Mouse (Mus musculus): ENCODE measurements around the gene Tti1. TPM values are rescaled to one million over a fixed set of nuclear protein-coding genes. Genes with fewer than 3 reads are reported as not detected.

The Tti1 gene
- total and polyA plus RNA-seq, 3 experiments = 19.3 to 26.5 TPM; not detected in 1

- Histone ChIP-seq H3K4me3 (ENCODE audit: control insufficient read depth in 1 of 2, insufficient read depth in 1 of 2, low read depth in 2 of 2, low read length in 2 of 2) (no peak overlapping the region), H3K36me3 (ENCODE audit: control insufficient read depth in 1 of 2, insufficient read depth in 2 of 2, low read length in 2 of 2) (no peaks in the 10 kb centered on the region), H3K27ac (ENCODE audit: control insufficient read depth, low read depth, low read length) (no peak overlapping the region), H3K4me1 (ENCODE audit: control insufficient read depth in 1 of 2, insufficient read depth in 2 of 2, low read length in 2 of 2) (no peaks in the 10 kb centered on the region), H3K79me2 (ENCODE audit: control insufficient read depth, insufficient read depth, low read length, poor library complexity) (no peaks in the 10 kb centered on the region), H3K9me3 (replicated peaks; ENCODE audit: insufficient read depth, low read length) (no peaks in the 10 kb centered on the region), H3K27me3 (ENCODE audit: control insufficient read depth in 1 of 2, insufficient read depth in 2 of 2, low read length in 2 of 2) (peaks cover 0 to under 1% of the 10 kb centered on the region in 2 experiments; a peak in 2 of 4 replicates), H3K9ac (ENCODE audit: control insufficient read depth, low read depth, low read length, poor library complexity, severe bottlenecking) (no peak overlapping the region)
- no peak for DNase-seq (ENCODE audit: low read depth, low spot score)
- TF ChIP-seq GABPA (IDR thresholded peaks at IDR 0.05; ENCODE audit: low read depth, low read length) (no peak), SIN3A (IDR thresholded peaks at IDR 0.05; ENCODE audit: low read length) (no peak)
These were observed 83.9 kb downstream of the Tti1 start for GRCm38 (mm10) chr2:157944156-157944893.

DNA sequence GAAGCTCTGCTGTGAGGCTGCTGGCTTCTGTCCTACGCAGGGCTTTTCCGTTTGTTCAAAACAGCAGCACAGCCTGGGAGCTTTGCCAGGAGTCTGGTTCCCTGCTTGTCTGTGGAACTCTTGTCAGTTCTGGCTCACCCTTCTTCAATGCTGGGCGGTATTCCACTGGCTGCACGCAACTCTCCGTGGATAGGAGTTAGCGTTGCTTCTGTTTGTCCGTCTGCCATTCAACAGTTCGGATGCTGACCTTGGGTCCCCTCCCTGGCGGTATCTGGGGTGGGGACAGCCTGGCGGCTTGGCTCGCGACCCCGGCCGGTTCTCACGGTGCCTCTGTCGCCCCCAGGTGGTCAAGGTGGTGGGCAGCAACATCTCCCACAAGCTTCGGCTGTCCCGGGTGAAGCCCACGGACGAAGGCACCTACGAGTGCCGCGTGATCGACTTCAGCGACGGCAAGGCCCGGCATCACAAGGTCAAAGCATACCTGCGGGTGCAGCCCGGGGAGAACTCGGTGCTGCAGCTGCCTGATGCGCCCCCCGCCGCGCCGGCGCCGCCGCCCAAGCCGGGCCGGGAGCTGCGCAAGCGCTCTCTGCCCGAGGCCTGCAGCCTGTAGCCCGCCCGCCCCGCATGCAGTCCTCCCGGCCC lies 84.6 kb downstream of the Tti1 start:
- TF ChIP-seq SMC3 (IDR thresholded peaks at IDR 0.05; ENCODE audit: low read depth, low read length) (peak; percentile 37), CTCF (IDR thresholded peaks at IDR 0.05 in 2 of 3, conservative IDR thresholded peaks at IDR 0.05 in 1 of 3; ENCODE audit: control insufficient read depth in 1 of 3, insufficient read depth in 1 of 3, low read depth in 2 of 3, low read length in 3 of 3, poor library complexity in 1 of 3, severe bottlenecking in 1 of 3) (peak in 2 of 3 experiments; percentile 35 to 60; a peak in 5 of 6 replicates), NELFE (IDR thresholded peaks at IDR 0.05; ENCODE audit: low read depth, low read length) (no peak), RAD21 (IDR thresholded peaks at IDR 0.05; ENCODE audit: low read depth, low read length) (peak; percentile 8), ELF1 (IDR thresholded peaks at IDR 0.05; ENCODE audit: low read depth, low read length) (no peak)
- Histone ChIP-seq H3K79me2 (ENCODE audit: control insufficient read depth, insufficient read depth, low read length, poor library complexity) (no peaks in the 10 kb centered on the region), H3K36me3 (ENCODE audit: control insufficient read depth in 1 of 2, insufficient read depth in 2 of 2, low read length in 2 of 2) (no peaks in the 10 kb centered on the region), H3K4me3 (ENCODE audit: control insufficient read depth in 1 of 2, insufficient read depth in 1 of 2, low read depth in 2 of 2, low read length in 2 of 2) (no peak overlapping the region), H3K27ac (ENCODE audit: control insufficient read depth, low read depth, low read length) (no peak overlapping the region), H3K9ac (ENCODE audit: control insufficient read depth, low read depth, low read length, poor library complexity, severe bottlenecking) (no peak overlapping the region), H3K9me3 (replicated peaks; ENCODE audit: insufficient read depth, low read length) (no peaks in the 10 kb centered on the region), H3K27me3 (ENCODE audit: control insufficient read depth in 1 of 2, insufficient read depth in 2 of 2, low read length in 2 of 2) (no peaks in the 10 kb centered on the region; a peak in 1 of 4 replicates), H3K4me1 (ENCODE audit: control insufficient read depth in 1 of 2, insufficient read depth in 2 of 2, low read length in 2 of 2) (no peaks in the 10 kb centered on the region)
- DNase-seq (ENCODE audit: low read depth, low spot score) = no peak

DNA sequence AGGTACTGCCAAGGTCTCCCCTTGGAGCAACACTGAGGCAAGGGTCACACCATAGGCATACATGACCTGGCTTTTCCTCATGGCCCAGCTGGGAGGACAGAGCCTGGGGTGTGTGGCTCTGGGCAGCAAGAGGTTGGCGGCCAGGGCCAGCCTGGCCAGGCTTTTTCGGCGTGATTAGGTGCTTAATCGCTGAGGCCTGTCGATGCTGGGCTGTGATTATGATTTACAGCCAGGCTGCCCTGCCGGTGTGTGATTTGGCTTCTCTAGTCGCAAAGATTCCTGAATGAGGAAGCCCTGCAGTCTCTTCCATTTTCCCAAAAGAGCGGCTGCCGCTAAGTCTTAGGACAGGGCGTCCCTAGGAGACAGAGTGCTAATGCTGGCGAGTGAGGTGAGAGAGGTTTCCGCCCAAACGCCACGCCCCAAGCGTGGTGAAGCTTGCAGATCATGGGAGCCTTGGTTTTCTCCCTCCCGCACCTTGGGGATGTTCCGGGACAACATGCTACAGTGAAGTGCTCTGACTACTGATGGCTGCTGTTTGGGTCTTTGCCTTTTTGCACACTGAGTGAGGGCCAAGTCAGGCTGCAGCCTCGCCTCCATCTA lies 87.5 kb downstream of the Tti1 start:
- Histone ChIP-seq H3K27me3 (ENCODE audit: control insufficient read depth in 1 of 2, insufficient read depth in 2 of 2, low read length in 2 of 2) (no peaks in the 10 kb centered on the region), H3K36me3 (ENCODE audit: control insufficient read depth in 1 of 2, insufficient read depth in 2 of 2, low read length in 2 of 2) (no peaks in the 10 kb centered on the region), H3K27ac (ENCODE audit: control insufficient read depth, low read depth, low read length) (no peak overlapping the region), H3K79me2 (ENCODE audit: control insufficient read depth, insufficient read depth, low read length, poor library complexity) (no peaks in the 10 kb centered on the region), H3K9ac (ENCODE audit: control insufficient read depth, low read depth, low read length, poor library complexity, severe bottlenecking) (no peak overlapping the region), H3K9me3 (replicated peaks; ENCODE audit: insufficient read depth, low read length) (no peaks in the 10 kb centered on the region), H3K4me1 (ENCODE audit: control insufficient read depth in 1 of 2, insufficient read depth in 2 of 2, low read length in 2 of 2) (peaks cover 0 to under 1% of the 10 kb centered on the region in 2 experiments; a peak in 1 of 4 replicates), H3K4me3 (ENCODE audit: control insufficient read depth in 1 of 2, insufficient read depth in 1 of 2, low read depth in 2 of 2, low read length in 2 of 2) (no peak overlapping the region)
- TF ChIP-seq KAT2A (conservative IDR thresholded peaks at IDR 0.05; ENCODE audit: low read depth, low read length) = no peak
- TF ChIP-seq ELF1 (IDR thresholded peaks at IDR 0.05; ENCODE audit: low read depth, low read length) = no peak
- no peak for TF ChIP-seq RAD21 (IDR thresholded peaks at IDR 0.05; ENCODE audit: low read depth, low read length)
- no peak for TF ChIP-seq HCFC1 (IDR thresholded peaks at IDR 0.05; ENCODE audit: low read depth, low read length)
- TF ChIP-seq TBP (IDR thresholded peaks at IDR 0.05; ENCODE audit: low read depth, low read length) = no peak
- no peak for TF ChIP-seq TCF12 (IDR thresholded peaks at IDR 0.05; ENCODE audit: low read depth, low read length)
- TF ChIP-seq NELFE (IDR thresholded peaks at IDR 0.05; ENCODE audit: low read depth, low read length) = no peak
- no peak for TF ChIP-seq EP300 (IDR thresholded peaks at IDR 0.05; ENCODE audit: low read depth in 1 of 2, low read length in 2 of 2)
- no peak for TF ChIP-seq CTCF (IDR thresholded peaks at IDR 0.05 in 2 of 3, conservative IDR thresholded peaks at IDR 0.05 in 1 of 3; ENCODE audit: control insufficient read depth in 1 of 3, insufficient read depth in 1 of 3, low read depth in 2 of 3, low read length in 3 of 3, poor library complexity in 1 of 3, severe bottlenecking in 1 of 3)
- TF ChIP-seq POLR2AphosphoS2 (IDR thresholded peaks at IDR 0.05; ENCODE audit: low read length) = no peak
- no peak for TF ChIP-seq MAFK (IDR thresholded peaks at IDR 0.05; ENCODE audit: borderline replicate concordance, low read depth, low read length)
- no peak for DNase-seq (ENCODE audit: low read depth, low spot score)

All from MEL (cell line).